Mouse (Mus musculus) midbrain, postnatal 0 days (tissue): ENCODE measurements at regions not wholly inside any gene's neighbourhood (a gene's known extent, or its start where the extent isn't known, plus 50 kb on each side); places are given as distances from the start of the nearest gene placed in this dataset.
"Not testable (repeated sequence)": the region's sequence is repeated elsewhere in the genome, so short reads cannot be mapped to it uniquely, and the experiment has no call there.

ENCODE experiments used
- ATAC-seq: fragments of 200-750 bp; cut with Nextera tagmentation; 2 replicates; pipeline ENCODE4 v1.8.0; 2017; ENCODE audit warnings: moderate number of reproducible peaks, mild to moderate bottlenecking, moderate TSS enrichment, moderate library complexity; ENCODE audit not compliant: low FRiP score
- DNase-seq: peaks from one replicate; pipeline ENCODE4 v3.0.0-alpha.2; 2015; ENCODE audit warnings: low spot score
- H3K27ac ChIP-seq: fragments of 300-500 bp; sonication (generic); 2 replicates; pipeline ENCODE4 v1.5.1; 2014; ENCODE audit warnings: low read depth, mild to moderate bottlenecking, low read length, mixed read lengths
- H3K27me3 ChIP-seq: fragments of 300-500 bp; sonication (generic); 2 replicates; pipeline ENCODE4 v1.6.1; 2014; ENCODE audit warnings: low read length, control low read depth, mixed read lengths; ENCODE audit not compliant: insufficient read depth
- H3K36me3 ChIP-seq: fragments of 300-500 bp; sonication (generic); 2 replicates; pipeline ENCODE4 v1.6.1; 2014; ENCODE audit warnings: low read length, control low read depth, mixed read lengths; ENCODE audit not compliant: insufficient read depth
- H3K4me1 ChIP-seq: fragments of 300-500 bp; sonication (generic); 2 replicates; pipeline ENCODE4 v1.6.1; 2014; ENCODE audit warnings: mild to moderate bottlenecking, control low read depth, antibody characterized with exemption, low read length, mixed read lengths; ENCODE audit not compliant: insufficient read depth
- H3K4me2 ChIP-seq: fragments of 300-500 bp; sonication (generic); 2 replicates; pipeline ENCODE4 v1.6.1; 2014; ENCODE audit warnings: low read depth, mild to moderate bottlenecking, low read length, mixed read lengths; ENCODE audit not compliant: poor library complexity, severe bottlenecking
- H3K4me3 ChIP-seq: fragments of 300-500 bp; sonication (generic); 2 replicates; pipeline ENCODE4 v1.5.1; 2014; ENCODE audit warnings: low read depth, mild to moderate bottlenecking, low read length, moderate library complexity
- H3K9ac ChIP-seq: fragments of 300-500 bp; sonication (generic); replicated peaks from 2 replicates; pipeline ENCODE4 v1.6.1; 2014; ENCODE audit warnings: mild to moderate bottlenecking, low read length, moderate library complexity, mixed read lengths; ENCODE audit not compliant: poor library complexity, severe bottlenecking
- H3K9me3 ChIP-seq: fragments of 300-500 bp; sonication (generic); 2 replicates; pipeline ENCODE4 v1.6.1; 2016; ENCODE audit warnings: low read length, control low read depth
- CTCF ChIP-seq: IDR thresholded peaks from 2 replicates; pipeline ENCODE4 v1.5.1; 2016; ENCODE audit warnings: antibody characterized with exemption, mild to moderate bottlenecking
- WGBS: fragments of 180-500 bp; shearing (Covaris S2); extraction: QIAGEN DNeasy Blood & Tissue Kit; methylation state at CpG from one replicate; pipeline ENCODE4 v1.1.7; 2014; 5-methylcytosine and 5-hydroxymethylcytosine counted together

DNA sequence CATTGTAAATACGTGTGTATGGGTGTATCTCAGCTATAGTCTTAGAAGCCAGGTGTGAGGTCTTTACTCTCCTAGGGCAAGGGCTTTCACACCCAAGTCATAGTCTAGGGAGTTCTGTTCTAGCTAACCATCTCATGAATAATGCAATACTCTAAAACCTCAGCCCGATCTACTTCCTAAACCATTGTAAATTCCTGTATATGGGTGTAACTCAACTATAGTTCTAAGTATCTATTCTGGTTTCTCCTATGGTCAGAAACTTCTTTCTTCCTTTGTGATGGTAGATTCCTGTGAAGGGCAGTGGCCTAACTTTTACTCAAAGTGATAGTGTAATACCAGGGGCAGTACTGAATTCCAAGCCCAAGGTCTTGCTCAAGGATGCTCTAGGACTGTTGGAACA lies 58.7 kb upstream of the Srd5a3 start:
- H3K9me3 ChIP-seq, H3K27me3 ChIP-seq, H3K4me2 ChIP-seq, H3K4me1 ChIP-seq, H3K4me3 ChIP-seq, ATAC-seq, H3K36me3 ChIP-seq, H3K27ac ChIP-seq, DNase-seq, H3K9ac ChIP-seq: not testable (repeated sequence)
- 80% methylated on average over 2 of the region's 2 CpGs for WGBS

DNA sequence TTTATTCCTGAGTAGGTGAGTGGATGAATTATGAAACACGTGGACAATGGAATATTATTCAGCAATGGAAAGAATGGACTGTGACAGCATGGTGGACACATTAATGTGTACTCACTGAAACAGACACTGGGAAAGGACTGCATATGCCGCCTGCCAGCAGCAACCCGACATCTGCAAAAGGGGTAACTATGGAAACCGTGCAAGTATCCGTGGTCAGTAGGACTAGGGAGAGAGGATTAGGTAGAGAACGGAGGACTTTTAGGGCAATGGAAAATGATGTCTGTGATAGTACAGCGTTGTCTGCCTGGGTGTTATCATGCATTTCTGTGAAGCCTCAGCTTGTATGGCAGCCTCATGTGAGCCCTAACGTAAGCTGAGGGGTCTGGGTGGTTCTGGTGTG lies 59.6 kb upstream of the Srd5a3 start:
- H3K4me1 ChIP-seq: no peaks in the 10 kb centered on the region; the same call in 1 of the 2 replicates
- H3K27me3 ChIP-seq: no peaks in the 10 kb centered on the region
- no peak overlapping the region for H3K4me2 ChIP-seq
- H3K27ac ChIP-seq: no peak overlapping the region
- H3K9ac ChIP-seq: no peak overlapping the region
- H3K4me3 ChIP-seq: no peak overlapping the region
- WGBS: 29% methylated on average over 8 of the region's 8 CpGs
- no peak for TF ChIP-seq CTCF
- H3K36me3 ChIP-seq: no peaks in the 10 kb centered on the region
- no peak for ATAC-seq
- no peak for DNase-seq
- no peaks in the 10 kb centered on the region for H3K9me3 ChIP-seq

DNA sequence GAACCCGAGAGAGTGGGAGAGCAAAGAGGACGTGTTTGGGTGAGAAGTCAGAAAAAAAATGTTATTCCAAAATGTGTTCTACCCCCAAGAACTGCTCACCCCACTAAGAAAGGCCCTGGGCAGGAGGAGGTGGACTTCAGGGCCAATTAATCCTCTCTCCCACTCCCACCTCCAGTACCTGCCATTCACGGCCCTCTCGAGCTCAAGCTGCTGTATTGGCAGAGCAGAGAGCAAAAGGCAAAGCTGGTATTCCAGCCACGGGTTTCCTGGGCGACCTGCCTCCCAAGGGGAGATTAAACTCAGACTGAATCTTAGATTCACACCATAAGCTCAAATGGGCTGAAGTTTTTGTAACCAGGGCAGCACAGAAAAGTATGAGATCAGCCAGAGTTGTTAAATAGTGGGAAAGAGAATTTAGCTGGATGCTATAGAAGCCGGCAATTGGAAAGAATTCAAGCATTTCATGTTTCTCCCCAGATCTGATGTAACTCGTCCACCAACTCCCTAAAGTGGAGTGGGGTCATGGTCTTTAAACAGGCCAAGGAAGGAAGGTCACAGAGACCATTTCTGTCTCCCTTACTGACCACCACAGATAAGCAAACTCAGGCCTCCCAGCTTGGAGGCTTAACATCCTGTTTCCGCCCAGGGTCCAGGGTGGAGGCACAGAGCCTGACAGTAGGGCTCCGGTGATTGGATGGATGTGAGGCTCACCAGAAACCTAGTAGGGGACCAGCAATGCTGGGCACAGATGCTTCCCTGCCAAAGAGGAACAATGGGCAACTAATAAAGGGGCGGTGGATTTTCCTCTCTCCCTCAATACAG lies 60.7 kb upstream of the Srd5a3 start:
- WGBS: 37% methylated on average over 11 of the region's 11 CpGs

DNA sequence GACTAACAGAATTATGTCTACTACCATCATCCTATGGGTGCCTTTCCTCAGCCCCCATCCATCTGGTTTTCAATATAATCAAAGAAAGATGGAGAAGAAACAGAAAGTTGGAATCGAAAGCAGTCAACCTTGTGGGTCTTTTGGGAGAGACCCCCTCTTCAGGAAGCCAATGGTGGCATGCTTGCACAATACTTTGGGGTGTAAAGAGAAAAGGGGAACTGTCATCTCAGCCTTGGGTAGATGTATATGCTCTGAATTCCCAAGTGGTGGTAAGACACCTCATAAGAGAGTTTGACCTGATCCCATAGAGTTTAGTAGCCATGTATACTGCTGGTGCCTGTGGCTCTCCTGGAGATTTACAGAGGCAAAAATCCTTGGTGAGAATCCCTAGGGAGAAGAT lies 61.6 kb upstream of the Srd5a3 start:
- H3K27me3 ChIP-seq: no peaks in the 10 kb centered on the region
- no peak for TF ChIP-seq CTCF
- no peaks in the 10 kb centered on the region for H3K36me3 ChIP-seq
- no peak overlapping the region for H3K4me2 ChIP-seq
- ATAC-seq: no peak
- no peak overlapping the region for H3K27ac ChIP-seq
- DNase-seq: no peak
- no peaks in the 10 kb centered on the region for H3K9me3 ChIP-seq
- 94% methylated on average over 1 of the region's 1 CpGs for WGBS
- no peaks in the 10 kb centered on the region; the same call in 1 of the 2 replicates for H3K4me1 ChIP-seq
- H3K4me3 ChIP-seq: no peak overlapping the region
- H3K9ac ChIP-seq: no peak overlapping the region

More for the DNA sequence above, 60.7 kb upstream of the Srd5a3 start:
- no peaks in the 10 kb centered on the region for H3K9me3 ChIP-seq
- H3K9ac ChIP-seq: no peak overlapping the region
- 0 out of 2 replicates have a peak overlapping the region, but pooled peaks have one; percentile 51 for H3K27ac ChIP-seq
- no peak for TF ChIP-seq CTCF
- no peaks in the 10 kb centered on the region for H3K27me3 ChIP-seq
- no peaks in the 10 kb centered on the region for H3K36me3 ChIP-seq
- no peaks in the 10 kb centered on the region; the same call in 1 of the 2 replicates for H3K4me1 ChIP-seq
- DNase-seq: peak; percentile 12
- no peak overlapping the region for H3K4me2 ChIP-seq
- H3K4me3 ChIP-seq: no peak overlapping the region
- ATAC-seq: no peak

DNA sequence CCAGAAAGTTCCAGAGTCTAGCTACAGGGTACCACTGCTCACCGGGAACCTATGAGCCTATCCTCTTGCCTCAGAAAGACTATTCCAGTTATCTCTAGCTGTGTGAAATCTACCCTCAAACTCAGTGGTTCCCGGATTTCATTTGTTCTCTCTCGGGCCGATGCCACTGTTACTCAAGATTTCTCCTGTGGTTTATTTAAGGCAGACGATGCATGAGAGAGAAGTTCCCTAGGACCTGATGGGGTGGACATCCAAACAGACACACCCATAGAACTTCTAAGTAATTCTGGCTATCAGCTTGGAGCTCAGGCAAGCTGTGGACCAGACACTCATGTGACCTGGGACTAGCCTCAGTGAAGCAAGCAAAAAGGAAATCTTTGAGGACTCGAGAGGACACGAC lies 63.8 kb upstream of the Srd5a3 start:
- ATAC-seq: no peak
- H3K4me2 ChIP-seq: no peak overlapping the region
- no peaks in the 10 kb centered on the region for H3K9me3 ChIP-seq
- 92% methylated on average over 7 of the region's 7 CpGs for WGBS
- no peak for TF ChIP-seq CTCF
- H3K9ac ChIP-seq: no peak overlapping the region
- H3K27me3 ChIP-seq: no peaks in the 10 kb centered on the region
- no peak overlapping the region for H3K4me3 ChIP-seq
- H3K4me1 ChIP-seq: no peaks in the 10 kb centered on the region; the same call in 1 of the 2 replicates
- no peak overlapping the region for H3K27ac ChIP-seq
- DNase-seq: no peak
- H3K36me3 ChIP-seq: no peaks in the 10 kb centered on the region

DNA sequence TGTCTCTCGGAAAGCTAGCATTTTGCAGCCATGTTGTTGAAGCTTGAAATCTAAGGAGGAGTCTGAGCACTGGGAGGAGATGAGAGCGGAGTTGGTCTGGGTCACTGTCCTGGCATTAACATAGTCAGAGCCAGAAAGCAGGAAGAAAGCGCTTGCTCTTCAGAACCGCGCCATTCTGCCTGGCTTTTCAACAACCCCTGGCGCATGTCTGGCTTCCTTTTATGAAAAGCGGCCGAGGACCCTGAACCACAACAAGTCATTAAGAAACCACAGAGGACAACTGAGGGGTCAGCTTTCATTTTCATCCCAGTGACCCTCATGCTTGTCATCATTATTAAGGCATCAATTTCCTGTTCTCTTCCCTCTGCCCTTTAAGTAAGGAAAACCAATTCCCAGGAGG lies 64.7 kb upstream of the Srd5a3 start:
- Histone ChIP-seq H3K9ac (no peak overlapping the region), H3K9me3 (no peaks in the 10 kb centered on the region), H3K36me3 (no peaks in the 10 kb centered on the region), H3K27ac (no peak overlapping the region), H3K4me3 (no peak overlapping the region), H3K4me2 (no peak overlapping the region), H3K4me1 (no peaks in the 10 kb centered on the region; the same call in 1 of the 2 replicates), H3K27me3 (no peaks in the 10 kb centered on the region)
- DNase-seq: peak; percentile 12
- 40% methylated on average over 8 of the region's 8 CpGs for WGBS
- no peak for ATAC-seq
- TF ChIP-seq CTCF: no peak
